Mouse (Mus musculus) gastrocnemius, postnatal 4 days (tissue): ENCODE measurements around the gene Sfta2. TPM values are rescaled to one million over a fixed set of nuclear protein-coding genes. Genes with fewer than 3 reads are reported as not detected.

Experiments used
- DNase-seq, 2 experiments: peaks; one replicate each; pipeline ENCODE4 v3.0.0; 2021 to 2022; ENCODE audit warnings: low spot score in 2 of 2, mixed read lengths in 2 of 2
- total RNA-seq, 2 experiments: library from RNA; stranded (reverse); gene quantifications; 2 replicates each; pipeline ENCODE4 v1.2.3; 2021

Sfta2 gene
- total RNA-seq, 2 experiments from 2014 or later: not detected

DNA sequence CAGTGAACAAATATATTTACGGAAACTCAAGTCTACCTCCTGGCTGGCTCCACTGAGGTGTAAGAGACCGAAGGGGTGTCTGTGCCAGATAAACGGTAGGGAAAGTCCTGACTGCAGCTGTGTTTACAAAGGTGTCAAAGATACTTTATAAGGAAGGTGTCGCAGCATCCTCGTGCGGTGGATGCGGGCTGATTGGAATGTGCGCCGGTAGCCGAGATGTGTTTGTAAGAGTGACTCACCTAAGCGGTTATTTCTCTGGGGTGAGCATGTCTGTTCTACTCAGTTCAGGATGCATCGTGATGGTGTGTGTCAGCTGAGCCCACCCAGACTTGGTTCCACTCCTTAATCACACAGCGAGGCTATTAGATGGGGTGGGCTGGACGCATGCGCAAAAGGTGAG, 9.6 kb upstream of the Sfta2 start:
- no peak for DNase-seq

DNA sequence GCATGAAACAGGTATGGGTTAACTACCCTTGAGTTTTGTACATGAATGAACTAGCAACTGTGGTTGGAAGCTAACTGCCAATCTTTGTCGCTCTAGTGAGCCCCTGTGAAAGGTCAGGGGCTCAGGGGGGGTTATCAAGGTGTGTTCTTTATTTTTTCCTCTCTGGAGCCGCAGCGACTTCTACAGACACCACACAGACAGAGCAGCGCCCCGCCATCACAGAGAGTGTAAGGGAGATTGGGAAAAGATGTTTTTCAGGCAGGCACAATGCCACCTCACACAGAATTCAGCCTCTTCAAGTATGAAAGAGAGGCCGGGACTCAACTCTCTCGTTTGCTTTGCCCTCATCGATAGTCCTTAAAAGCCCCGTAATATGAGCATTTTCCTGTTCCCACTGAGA, 9.2 kb upstream of the Sfta2 start:
- DNase-seq: no peak

DNA sequence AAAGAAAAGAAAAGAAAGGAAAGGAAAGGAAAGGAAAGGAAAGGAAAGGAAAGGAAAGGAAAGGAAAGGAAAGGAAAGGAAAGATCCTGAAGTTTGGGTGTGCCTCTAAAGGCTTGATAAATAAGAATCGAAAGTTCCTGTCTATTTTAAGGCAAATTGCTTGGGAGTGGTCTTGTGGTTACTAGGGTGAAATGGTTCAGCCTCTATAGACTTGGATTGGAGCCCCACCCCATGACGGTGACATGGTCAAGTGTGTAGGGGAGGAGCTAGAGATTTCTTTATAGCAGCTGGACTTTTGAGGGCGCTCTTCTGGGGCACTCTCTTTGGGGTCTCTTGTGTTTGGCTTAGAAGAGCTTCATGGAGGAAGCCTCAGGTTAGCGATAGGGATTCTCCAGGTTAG, 7.6 kb upstream of the Sfta2 start:
- DNase-seq: no peak

DNA sequence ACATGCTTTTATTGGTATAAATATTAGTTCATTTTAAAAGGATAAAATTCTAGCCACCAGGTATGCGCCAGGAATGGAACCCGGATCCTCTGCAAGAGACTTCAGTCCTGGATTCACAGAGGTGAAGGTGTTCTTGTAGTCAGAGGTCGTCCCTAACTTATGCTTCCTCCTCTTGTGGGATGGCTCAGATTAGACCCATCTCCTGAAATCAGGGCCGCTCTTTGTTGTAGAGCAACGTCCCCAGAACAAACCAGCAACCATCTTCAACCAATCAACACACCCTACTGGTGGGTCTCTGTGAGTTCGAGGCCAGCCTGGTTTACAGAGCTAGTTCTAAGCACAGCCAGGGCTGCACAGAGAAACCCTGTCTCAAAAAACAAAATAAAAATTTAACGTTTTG, 6.9 kb upstream of the Sfta2 start:
- no peak for DNase-seq

- DNase-seq: no peak
These were observed 4.0 kb upstream of the Sfta2 start for GRCm38 (mm10) chr17:35597399-35597798.

- DNase-seq: no peak
These were observed 496 bp downstream of the Sfta2 start for GRCm38 (mm10) chr17:35601736-35602354.

DNA sequence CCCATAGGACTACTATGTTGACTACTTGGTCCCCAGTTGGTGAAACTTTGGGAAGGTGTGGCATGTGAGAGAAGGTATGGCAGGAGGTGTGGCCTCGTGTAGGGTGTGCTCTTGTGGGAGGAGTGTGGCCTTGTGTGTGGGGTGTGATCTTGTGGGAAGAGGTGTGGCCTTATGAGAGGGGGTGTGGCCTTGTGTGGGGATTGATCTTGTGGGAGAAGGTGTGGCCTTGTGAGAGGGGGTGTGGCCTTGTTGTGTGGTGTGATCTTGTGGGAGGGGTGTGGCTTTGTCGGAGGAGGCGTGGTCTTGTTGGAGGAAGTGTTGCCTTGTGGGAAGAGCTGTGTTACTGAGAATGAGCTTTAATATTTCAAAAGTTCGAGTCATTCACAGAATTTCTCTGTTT, 15.8 kb downstream of the Sfta2 start:
- DNase-seq: no peak

GRCm38 (mm10) chr17:35626537-35626936, 25.2 kb downstream of the Sfta2 start, which contains the start of gene Gm9573:
Gm9573 (minus strand) TSS chr17:35626637.
- DNase-seq: no peak

- DNase-seq: no peak
These were observed 32.6 kb downstream of the Sfta2 start for GRCm38 (mm10) chr17:35633992-35634391.

DNA sequence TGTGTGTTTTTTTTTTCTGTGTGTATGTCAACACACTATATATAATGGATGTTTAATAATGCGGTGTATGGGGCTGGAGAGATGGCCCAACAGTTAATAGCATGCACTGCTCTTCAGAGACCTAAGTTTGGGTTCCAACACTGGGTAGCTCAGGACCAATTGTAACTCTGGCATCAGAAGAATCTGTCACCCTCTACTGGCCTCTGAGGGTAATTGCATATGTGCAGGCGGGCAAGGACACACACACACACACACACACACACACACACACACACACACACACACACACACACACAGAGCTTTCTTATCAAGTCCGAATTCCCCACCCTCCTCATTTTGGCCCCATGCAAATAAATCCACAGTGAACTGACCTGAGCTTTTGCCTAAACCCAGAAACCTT, 33.9 kb downstream of the Sfta2 start:
- no peak for DNase-seq

DNA sequence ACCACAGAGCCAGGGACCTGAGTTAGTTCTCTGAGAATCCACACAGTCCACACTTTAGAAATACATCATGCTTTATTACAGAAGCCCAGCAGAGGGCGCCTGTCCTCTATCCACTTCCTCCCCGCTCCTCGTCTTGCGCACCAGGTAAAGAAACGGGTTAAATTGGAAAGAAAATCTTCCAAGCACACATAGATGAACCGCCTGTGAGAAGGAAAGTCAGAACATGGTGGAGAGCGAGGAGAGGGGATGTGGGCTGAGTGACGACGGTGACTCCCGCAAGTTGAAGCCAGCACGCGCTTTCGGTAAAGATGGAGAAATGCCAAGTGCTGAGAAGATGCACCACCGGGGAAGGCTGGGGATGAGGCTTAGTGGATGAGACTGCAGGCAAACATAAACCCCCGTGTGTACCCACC, 34.4 kb downstream of the Sfta2 start:
- peak in 1 of 2 experiments; percentile 68 for DNase-seq

DNA sequence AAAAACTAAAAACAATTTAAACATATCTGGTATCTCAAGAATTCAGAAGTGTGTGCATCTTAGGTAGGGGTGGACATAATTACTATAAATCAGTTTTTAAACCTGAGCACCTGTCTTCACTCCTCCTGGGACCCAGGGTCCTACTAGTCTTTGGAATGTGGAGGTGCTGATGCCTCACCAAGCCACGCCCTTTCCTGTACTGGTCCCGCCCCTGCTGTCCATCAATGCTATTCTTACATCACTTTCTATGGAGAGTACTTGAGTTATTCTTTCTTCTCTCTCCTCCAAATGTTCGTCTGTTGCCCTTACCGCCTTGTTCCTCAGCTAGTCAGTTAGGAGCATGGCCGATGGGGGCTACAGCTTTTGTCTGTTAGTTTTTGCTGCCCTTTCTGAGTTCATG, 35.0 kb downstream of the Sfta2 start:
- no peak for DNase-seq

GRCm38 (mm10) chr17:35638475-35639190, 37.3 kb downstream of the Sfta2 start:
- DNase-seq: peak in 1 of 2 experiments; percentile 54

DNA sequence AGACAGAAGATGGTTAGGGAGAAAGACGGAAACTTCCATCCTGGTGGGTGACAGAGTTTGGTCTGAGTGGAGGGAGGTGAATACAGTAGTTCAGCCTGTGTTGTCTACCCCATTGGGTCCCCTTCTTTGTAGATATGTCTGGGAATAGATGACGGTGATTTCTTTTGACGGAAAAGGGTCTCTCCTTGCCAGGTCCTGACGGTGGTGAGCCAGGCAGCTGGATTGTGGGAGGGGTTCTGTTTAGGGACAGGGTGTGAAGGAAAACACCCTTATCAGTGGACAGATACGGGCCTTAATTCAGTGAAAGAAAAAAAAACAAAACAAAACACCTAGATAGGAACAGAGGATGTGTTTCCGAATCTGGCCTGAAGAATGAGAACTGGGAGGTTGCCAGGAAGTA, 38.0 kb downstream of the Sfta2 start:
- no peak for DNase-seq

DNA sequence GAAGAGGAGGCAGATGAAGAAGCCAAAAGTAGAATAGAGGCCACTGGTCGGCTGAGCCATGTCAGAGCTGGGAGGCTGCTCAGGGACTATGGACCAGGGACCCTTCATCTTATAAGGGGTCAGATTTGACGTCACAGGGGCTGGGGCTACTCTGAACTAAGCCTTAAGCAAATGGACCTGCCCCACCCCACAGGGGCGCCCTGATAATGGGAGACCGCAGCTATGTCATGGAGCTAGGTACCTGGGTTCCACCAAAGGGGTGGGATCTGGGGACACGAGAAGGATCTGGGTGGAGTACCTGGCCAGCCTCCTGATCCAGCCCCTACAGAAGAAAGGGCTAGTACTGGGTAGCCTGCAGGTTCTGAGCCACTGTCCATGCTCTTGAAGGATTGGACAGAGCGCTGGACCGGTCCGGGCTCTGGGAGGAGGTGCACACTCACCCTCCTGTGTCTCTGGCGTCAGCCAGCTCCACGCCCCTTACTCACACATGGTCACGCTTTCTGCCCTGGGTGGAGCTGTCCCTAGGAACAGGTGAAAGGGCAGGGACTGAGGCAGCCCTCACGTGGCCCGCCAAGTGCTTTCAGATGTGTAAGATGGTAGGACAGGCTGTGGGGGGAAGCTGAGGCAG, 42.4 kb downstream of the Sfta2 start, which contains the start of gene Mucl3:
Mucl3 (minus strand) TSS at position 87 of the 628 bp plus-strand sequence.
- no peak for DNase-seq

- DNase-seq: no peak
These were observed 48.1 kb downstream of the Sfta2 start for GRCm38 (mm10) chr17:35649429-35649828.

DNA sequence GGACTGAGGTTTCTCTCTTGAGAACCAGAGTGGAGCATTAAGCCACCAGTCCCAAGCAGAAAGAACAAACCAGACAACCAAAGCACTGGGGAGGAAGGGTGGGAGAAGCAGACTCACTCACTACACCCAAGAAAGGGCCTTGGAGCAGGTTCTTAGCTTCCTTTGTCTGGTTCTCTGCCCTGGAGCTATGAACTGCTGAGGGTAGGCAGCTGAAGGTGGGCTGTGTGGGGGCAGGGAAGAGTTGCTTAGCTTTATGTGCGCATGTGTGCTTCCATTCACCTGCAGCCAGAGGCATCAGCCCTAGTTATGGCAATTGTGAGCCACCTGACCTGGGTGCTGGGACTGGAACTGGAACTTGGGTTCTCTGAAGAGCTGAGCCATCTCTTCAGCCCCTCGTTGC, 51.7 kb downstream of the Sfta2 start:
- no peak for DNase-seq

- DNase-seq: no peak
These were observed 64.7 kb downstream of the Sfta2 start for GRCm38 (mm10) chr17:35665957-35666515.

- no peak for DNase-seq
These were observed 65.5 kb downstream of the Sfta2 start for GRCm38 (mm10) chr17:35666851-35667256.

DNA sequence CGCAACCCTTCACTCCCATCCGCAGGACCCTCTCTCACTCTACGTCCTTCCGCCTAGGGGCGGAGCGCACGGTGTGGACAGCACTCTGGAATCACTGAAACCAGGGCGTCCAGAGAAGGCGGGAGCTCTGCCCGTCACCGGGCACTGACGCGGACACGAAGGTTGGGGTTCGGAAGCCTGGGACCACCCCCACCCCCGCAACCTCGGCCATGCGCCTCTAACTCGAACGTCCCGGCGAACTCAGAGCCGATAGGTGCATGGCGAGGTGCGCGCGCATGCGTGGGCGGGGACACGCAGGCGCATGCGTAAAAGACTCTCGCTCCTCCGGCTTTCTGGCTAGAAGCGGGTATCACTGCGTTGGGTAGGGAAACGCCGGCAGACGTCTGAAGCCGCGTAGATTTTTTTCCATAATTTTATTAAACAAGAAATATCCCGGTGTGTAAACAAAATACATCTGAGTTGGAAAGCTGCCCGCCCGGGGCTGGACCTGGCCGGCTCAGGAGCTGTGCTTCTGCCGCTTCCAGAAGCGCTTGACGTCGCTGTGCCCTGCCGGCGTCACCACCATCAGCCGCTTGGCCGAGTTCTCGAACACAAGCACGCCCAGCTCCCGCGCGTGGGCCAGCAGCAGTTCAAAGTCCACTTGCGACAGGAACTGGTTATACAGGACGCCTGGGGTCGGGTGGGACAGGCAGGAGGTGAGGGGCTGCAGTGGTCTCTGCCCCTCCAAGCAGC, 66.2 kb downstream of the Sfta2 start, which contains the start of gene Vars2:
Vars2 (minus strand) TSS at position 259 of the 732 bp plus-strand sequence.
- peak; percentile 94 to 95 for DNase-seq

- no peak for DNase-seq
These were observed 68.4 kb downstream of the Sfta2 start for GRCm38 (mm10) chr17:35669731-35670130.
